In genomic region chr17:29801358-29801757, GRCm38 (mm10) we compare ENCODE assay signal across 9 mouse cellular contexts.
DNase-seq lines count a peak whose midpoint lies in the region; ATAC-seq lines count a peak whose summit lies in the region.
"Had no signal": no experiment of that assay in that cellular context is flagged by ENCODE, and none has a peak within 500 bp of the region (broad histone marks: within the 10 kb centered on the region; RNA-seq: fewer than 3 reads in every experiment).

No protein-coding gene starts in this region.

- intact Hi-C loops in heart, postnatal 14 days (cut with DNase I) = no loop called here

- H3K4me2 ChIP-seq in heart, embryonic 12.5 days = no peak overlapping the region
- H3K4me2 ChIP-seq: lung, embryonic 15.5 days had no signal

- H3K9ac ChIP-seq in heart, embryonic 12.5 days = no peak overlapping the region
- H3K9ac ChIP-seq: lung, embryonic 15.5 days had no signal

- no peak overlapping the region for H3K27ac ChIP-seq in heart, embryonic 12.5 days (ENCODE audit: poor library complexity, severe bottlenecking)
- H3K27ac ChIP-seq: lung, embryonic 15.5 days had no signal

- H3K9me3 ChIP-seq in heart, embryonic 12.5 days (replicated peaks) = peaks cover 4% of the 10 kb centered on the region; the same call in 1 of the 2 replicates
- H3K9me3 ChIP-seq: lung, embryonic 15.5 days had no signal

- peaks cover 11% of the 10 kb centered on the region for H3K4me1 ChIP-seq in heart, embryonic 12.5 days (replicated peaks)
- H3K4me1 ChIP-seq: lung, embryonic 15.5 days had no signal

- no peak for ATAC-seq in heart, embryonic 12.5 days (ENCODE audit: insufficient number of reproducible peaks, low FRiP score)

- H3K27me3 ChIP-seq in heart, embryonic 12.5 days (replicated peaks) = peaks cover 31% of the 10 kb centered on the region
- H3K27me3 ChIP-seq: lung, embryonic 15.5 days had no signal

- H3K4me3 ChIP-seq in heart, embryonic 12.5 days = no peak overlapping the region
- H3K4me3 ChIP-seq: lung, embryonic 15.5 days had no signal

- H3K36me3 ChIP-seq in heart, embryonic 12.5 days = no peaks in the 10 kb centered on the region
- H3K36me3 ChIP-seq: lung, embryonic 15.5 days had no signal

- peak; percentile 67 to 88 for DNase-seq in heart, postnatal 14 days
- DNase-seq in CD4-positive helper T cell, adult 2 months (ENCODE audit: low read depth, low spot score) = peak; percentile 59
- DNase-seq in adrenal gland, postnatal 25 days = peak; percentile 81
- DNase-seq in embryo, embryonic 9.5 days (ENCODE audit: extremely low spot score) = peak; percentile 59
- peak; percentile 90 to 92 for DNase-seq in kidney, postnatal 4 days
- DNase-seq in naive thymus-derived CD4-positive, alpha-beta T cell, adult 2 months (ENCODE audit: low read depth) = peak; percentile 77
- peak; percentile 72 for DNase-seq in thymus, postnatal 25 days

- 25% methylated on average over 4 of the region's 4 CpGs for WGBS in heart, embryonic 12.5 days
